Mouse (Mus musculus) embryonic facial prominence, embryonic 11.5 days (tissue): ENCODE measurements at regions not wholly inside any gene's neighbourhood (a gene's known extent, or its start where the extent isn't known, plus 50 kb on each side); places are given as distances from the start of the nearest gene placed in this dataset.
A peak's percentile ranks its signal among the peaks of the same experiment; 100 is the strongest.

Source experiments
- ATAC-seq: fragments of 200-750 bp; cut with Nextera tagmentation; replicated peaks from 2 replicates; pipeline ENCODE4 v1.8.0; 2017; ENCODE audit warnings: low read depth; ENCODE audit not compliant: insufficient number of reproducible peaks, low FRiP score, low TSS enrichment
- DNase-seq: peaks from one replicate; pipeline ENCODE4 v3.0.0-alpha.2; 2015; ENCODE audit warnings: low spot score
- H3K27ac ChIP-seq: fragments of 300-500 bp; sonication (generic); replicated peaks from 2 replicates; pipeline ENCODE4 v1.5.1; 2014; ENCODE audit warnings: mild to moderate bottlenecking, low read depth, low read length, control low read depth
- H3K27me3 ChIP-seq: fragments of 300-500 bp; sonication (generic); 2 replicates; pipeline ENCODE4 v1.6.1; 2014; ENCODE audit warnings: mild to moderate bottlenecking, low read length, moderate library complexity, mixed read lengths; ENCODE audit not compliant: control insufficient read depth, insufficient read depth
- H3K36me3 ChIP-seq: fragments of 300-500 bp; sonication (generic); replicated peaks from 2 replicates; pipeline ENCODE4 v1.6.1; 2014; ENCODE audit warnings: low read depth, mild to moderate bottlenecking, low read length, moderate library complexity, mixed read lengths; ENCODE audit not compliant: control insufficient read depth, insufficient read depth
- H3K4me1 ChIP-seq: fragments of 300-500 bp; sonication (generic); 2 replicates; pipeline ENCODE4 v1.6.1; 2014; ENCODE audit warnings: low read length, mixed read lengths; ENCODE audit not compliant: control insufficient read depth, insufficient read depth
- H3K4me2 ChIP-seq: fragments of 300-500 bp; sonication (generic); 2 replicates; pipeline ENCODE4 v1.6.1; 2014; ENCODE audit warnings: low read depth, mild to moderate bottlenecking, control low read depth, low read length, moderate library complexity
- H3K4me3 ChIP-seq: fragments of 300-500 bp; sonication (generic); 2 replicates; pipeline ENCODE4 v1.5.1; 2014; ENCODE audit warnings: low read depth, low read length, control low read depth
- H3K9ac ChIP-seq: fragments of 300-500 bp; sonication (generic); replicated peaks from 2 replicates; pipeline ENCODE4 v1.6.1; 2014; ENCODE audit warnings: mild to moderate bottlenecking, control low read depth, low read length
- H3K9me3 ChIP-seq: fragments of 300-500 bp; sonication (generic); replicated peaks from 2 replicates; pipeline ENCODE4 v1.6.1; 2016; ENCODE audit warnings: mild to moderate bottlenecking, low read length, inconsistent platforms, mixed read lengths; ENCODE audit not compliant: control insufficient read depth
- WGBS: fragments of 180-500 bp; shearing (Covaris S2); extraction: QIAGEN DNeasy Blood & Tissue Kit; methylation state at CpG from one replicate; pipeline ENCODE4 v1.1.7; 2014; 5-methylcytosine and 5-hydroxymethylcytosine counted together

GRCm38 (mm10) chr8:42442786-42443185 is 698.5 kb downstream of the Triml1 start:
- Histone ChIP-seq H3K27me3 (no peaks in the 10 kb centered on the region), H3K4me3 (no peak overlapping the region), H3K4me2 (no peak overlapping the region), H3K4me1 (no peaks in the 10 kb centered on the region), H3K36me3 (no peaks in the 10 kb centered on the region), H3K27ac (no peak overlapping the region), H3K9ac (no peak overlapping the region), H3K9me3 (no peaks in the 10 kb centered on the region)
- DNase-seq (peak; percentile 4), ATAC-seq (no peak)

GRCm38 (mm10) chr8:42402632-42403031 is 738.7 kb downstream of the Triml1 start:
- H3K36me3 ChIP-seq = no peaks in the 10 kb centered on the region
- no peaks in the 10 kb centered on the region for H3K4me1 ChIP-seq
- no peak overlapping the region for H3K27ac ChIP-seq
- no peak for ATAC-seq
- no peak overlapping the region for H3K4me3 ChIP-seq
- H3K27me3 ChIP-seq = no peaks in the 10 kb centered on the region
- no peak overlapping the region for H3K9ac ChIP-seq
- H3K4me2 ChIP-seq = no peak overlapping the region
- 55% methylated on average over 2 of the region's 2 CpGs for WGBS
- no peak for DNase-seq
- H3K9me3 ChIP-seq = no peaks in the 10 kb centered on the region

GRCm38 (mm10) chr8:42396886-42397285 is 744.4 kb downstream of the Triml1 start:
- no peak overlapping the region for H3K4me3 ChIP-seq
- H3K36me3 ChIP-seq = no peaks in the 10 kb centered on the region
- no peak overlapping the region for H3K27ac ChIP-seq
- no peak for ATAC-seq
- no peaks in the 10 kb centered on the region for H3K4me1 ChIP-seq
- H3K4me2 ChIP-seq = no peak overlapping the region
- no peaks in the 10 kb centered on the region for H3K27me3 ChIP-seq
- WGBS = 86% methylated on average over 3 of the region's 3 CpGs
- no peak overlapping the region for H3K9ac ChIP-seq
- DNase-seq = no peak
- H3K9me3 ChIP-seq = no peaks in the 10 kb centered on the region

- WGBS = 81% methylated on average over 3 of the region's 3 CpGs
Measured at GRCm38 (mm10) chr8:42388816-42389215, 752.5 kb downstream of the Triml1 start.

GRCm38 (mm10) chr8:42348073-42348603 is 793.1 kb downstream of the Triml1 start:
- ATAC-seq (no peak), DNase-seq (peak; percentile 9)
- Histone ChIP-seq H3K27ac (no peak overlapping the region), H3K9ac (no peak overlapping the region), H3K4me3 (no peak overlapping the region), H3K4me2 (no peak overlapping the region), H3K36me3 (no peaks in the 10 kb centered on the region), H3K27me3 (no peaks in the 10 kb centered on the region), H3K4me1 (no peaks in the 10 kb centered on the region), H3K9me3 (no peaks in the 10 kb centered on the region)
- WGBS = 36% methylated on average over 3 of the region's 3 CpGs

More at GRCm38 (mm10) chr8:42388816-42389215, 752.5 kb downstream of the Triml1 start:
- Histone ChIP-seq H3K4me1 (no peaks in the 10 kb centered on the region), H3K27ac (no peak overlapping the region), H3K27me3 (no peaks in the 10 kb centered on the region), H3K36me3 (no peaks in the 10 kb centered on the region), H3K4me2 (no peak overlapping the region), H3K9ac (no peak overlapping the region), H3K9me3 (no peaks in the 10 kb centered on the region), H3K4me3 (no peak overlapping the region)
- DNase-seq (no peak), ATAC-seq (no peak)

GRCm38 (mm10) chr8:42334708-42335107 is 806.6 kb downstream of the Triml1 start:
- H3K4me2 ChIP-seq = no peak overlapping the region
- H3K9ac ChIP-seq = no peak overlapping the region
- no peak for DNase-seq
- H3K27me3 ChIP-seq = no peaks in the 10 kb centered on the region
- H3K9me3 ChIP-seq = no peaks in the 10 kb centered on the region
- H3K4me3 ChIP-seq = no peak overlapping the region
- WGBS = 96% methylated on average over 9 of the region's 9 CpGs
- no peaks in the 10 kb centered on the region for H3K36me3 ChIP-seq
- ATAC-seq = no peak
- no peaks in the 10 kb centered on the region for H3K4me1 ChIP-seq
- no peak overlapping the region for H3K27ac ChIP-seq

GRCm38 (mm10) chr8:42324663-42325062 is 816.6 kb downstream of the Triml1 start:
- H3K27ac ChIP-seq = no peak overlapping the region
- ATAC-seq = no peak

GRCm38 (mm10) chr8:42322862-42323261 is 818.4 kb downstream of the Triml1 start:
- H3K9ac ChIP-seq = no peak overlapping the region
- H3K9me3 ChIP-seq = no peaks in the 10 kb centered on the region
- no peak for ATAC-seq
- H3K4me2 ChIP-seq = no peak overlapping the region
- H3K27ac ChIP-seq = no peak overlapping the region
- no peak overlapping the region for H3K4me3 ChIP-seq
- no peaks in the 10 kb centered on the region for H3K36me3 ChIP-seq
- DNase-seq = no peak
- H3K4me1 ChIP-seq = no peaks in the 10 kb centered on the region
- no peaks in the 10 kb centered on the region for H3K27me3 ChIP-seq

More at GRCm38 (mm10) chr8:42324663-42325062, 816.6 kb downstream of the Triml1 start:
- Histone ChIP-seq H3K27me3 (no peaks in the 10 kb centered on the region), H3K36me3 (no peaks in the 10 kb centered on the region), H3K4me1 (no peaks in the 10 kb centered on the region), H3K4me2 (no peak overlapping the region), H3K9ac (no peak overlapping the region), H3K4me3 (no peak overlapping the region), H3K9me3 (no peaks in the 10 kb centered on the region)
- no peak for DNase-seq
- 84% methylated on average over 4 of the region's 4 CpGs for WGBS
